Mouse (Mus musculus) heart, postnatal 0 days (tissue): Measurements from ENCODE around the gene Ttll2. TPM values are rescaled to one million over a fixed set of nuclear protein-coding genes. Genes with fewer than 3 reads are reported as not detected.
"Not testable (repeated sequence)": the region's sequence is repeated elsewhere in the genome, so short reads cannot be mapped to it uniquely, and the experiment has no call there.

Experiments used
- ATAC-seq: fragments of 200-750 bp; cut with Nextera tagmentation; 2 replicates; pipeline ENCODE4 v1.8.0; 2017; ENCODE audit warnings: low read depth, moderate number of reproducible peaks, moderate library complexity; ENCODE audit not compliant: insufficient read depth
- DNase-seq: peaks from one replicate; pipeline ENCODE4 v3.0.0-alpha.2; 2016; ENCODE audit warnings: low spot score
- H3K27ac ChIP-seq: fragments of 300-500 bp; sonication (generic); 2 replicates; pipeline ENCODE4 v1.5.1; 2014; ENCODE audit warnings: low read depth, mild to moderate bottlenecking
- H3K27me3 ChIP-seq: fragments of 300-500 bp; sonication (generic); 2 replicates; pipeline ENCODE4 v1.6.1; 2014; ENCODE audit warnings: low read length, mixed read lengths; ENCODE audit not compliant: control insufficient read depth, insufficient read depth
- H3K36me3 ChIP-seq: fragments of 300-500 bp; sonication (generic); replicated peaks from 2 replicates; pipeline ENCODE4 v1.6.1; 2014; ENCODE audit warnings: low read length, mixed read lengths; ENCODE audit not compliant: control insufficient read depth, insufficient read depth
- H3K4me1 ChIP-seq: fragments of 300-500 bp; sonication (generic); 2 replicates; pipeline ENCODE4 v1.6.1; 2014; ENCODE audit warnings: antibody characterized with exemption; ENCODE audit not compliant: control insufficient read depth, insufficient read depth
- H3K4me2 ChIP-seq: fragments of 300-500 bp; sonication (generic); 2 replicates; pipeline ENCODE4 v1.6.1; 2014; ENCODE audit warnings: low read depth, mild to moderate bottlenecking, low read length, moderate library complexity
- H3K4me3 ChIP-seq: fragments of 300-500 bp; sonication (generic); 2 replicates; pipeline ENCODE4 v1.5.1; 2014; ENCODE audit warnings: low read depth, low read length
- H3K9ac ChIP-seq: fragments of 300-500 bp; sonication (generic); replicated peaks from 2 replicates; pipeline ENCODE4 v1.6.1; 2014; ENCODE audit warnings: low read depth, low read length, mixed read lengths
- H3K9me3 ChIP-seq: fragments of 300-500 bp; sonication (generic); replicated peaks from 2 replicates; pipeline ENCODE4 v1.6.1; 2016; ENCODE audit warnings: low read length; ENCODE audit not compliant: control insufficient read depth
- WGBS: fragments of 180-500 bp; shearing (Covaris S2); extraction: QIAGEN DNeasy Blood & Tissue Kit; methylation state at CpG from one replicate; pipeline ENCODE4 v1.1.7; 2014; 5-methylcytosine and 5-hydroxymethylcytosine counted together
- polyA plus RNA-seq: library from polyadenylated mRNA; unstranded; fragments of >200 nt; fragmentation: Nextera tagmentation; extraction: Ambion mirVana; gene quantifications from 2 replicates; pipeline ENCODE4 v1.2.1, GENCODE M21; 2015
- total RNA-seq: library from RNA; depleted of rRNA; stranded (reverse); fragments of >200 nt; gene quantifications from 2 replicates; pipeline ENCODE4 v1.2.3, GENCODE M21; 2014; ENCODE audit warnings: low replicate concordance

Ttll2 gene
- total and polyA plus RNA-seq, 2 experiments from 2014 or later, result not detected

GRCm38 (mm10) chr17:7388341-7388957 is 36.0 kb upstream of the Ttll2 start:
- H3K9me3 ChIP-seq, H3K27me3 ChIP-seq, H3K36me3 ChIP-seq, DNase-seq, ATAC-seq, H3K4me1 ChIP-seq, H3K9ac ChIP-seq, H3K4me2 ChIP-seq, H3K4me3 ChIP-seq, H3K27ac ChIP-seq: not testable (repeated sequence)
- WGBS, result no CpG with 5 or more reads among the region's 2 CpGs

GRCm38 (mm10) chr17:7386016-7386415 is 33.5 kb upstream of the Ttll2 start:
- H3K27me3 ChIP-seq, H3K4me3 ChIP-seq, H3K4me2 ChIP-seq, H3K36me3 ChIP-seq, H3K9me3 ChIP-seq, ATAC-seq, H3K9ac ChIP-seq, H3K27ac ChIP-seq, DNase-seq, H3K4me1 ChIP-seq: not testable (repeated sequence)
- 72% methylated on average over 8 of the region's 8 CpGs for WGBS

DNA sequence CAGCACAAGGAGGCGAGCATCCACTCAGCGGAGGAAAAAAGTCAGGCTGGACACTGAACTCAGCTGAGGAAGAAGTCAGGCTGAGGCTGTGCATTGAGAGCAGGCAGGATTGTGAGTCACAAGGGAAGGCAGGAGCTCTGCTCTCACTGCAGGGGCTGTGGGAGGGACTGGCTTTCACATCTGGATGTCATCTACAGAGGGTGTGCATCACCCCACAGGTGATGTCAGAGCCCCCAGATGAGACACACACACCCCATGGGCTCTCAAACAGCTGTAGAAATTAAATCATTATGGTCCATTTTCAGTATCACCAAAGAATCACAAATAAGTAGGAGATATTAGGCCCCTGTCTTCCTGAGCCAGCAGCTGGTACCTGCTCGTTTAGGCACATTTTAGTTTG is 32.9 kb upstream of the Ttll2 start, which contains the start of gene Unc93a2:
TSS of gene Unc93a2 (minus strand) at position 101 of the 400 bp plus-strand sequence.
- not testable (repeated sequence) for H3K27me3 ChIP-seq, H3K9me3 ChIP-seq, H3K4me1 ChIP-seq, H3K36me3 ChIP-seq, H3K27ac ChIP-seq, ATAC-seq, H3K4me2 ChIP-seq, H3K4me3 ChIP-seq, H3K9ac ChIP-seq, DNase-seq
- WGBS, result 73% methylated on average over 3 of the region's 3 CpGs

- H3K36me3 ChIP-seq, ATAC-seq, H3K27me3 ChIP-seq, DNase-seq, H3K4me3 ChIP-seq, H3K9me3 ChIP-seq, H3K27ac ChIP-seq, H3K9ac ChIP-seq, H3K4me2 ChIP-seq, H3K4me1 ChIP-seq: not testable (repeated sequence)
- 81% methylated on average over 10 of the region's 13 CpGs for WGBS
Observed at GRCm38 (mm10) chr17:7383167-7384143, 31.0 kb upstream of the Ttll2 start.

DNA sequence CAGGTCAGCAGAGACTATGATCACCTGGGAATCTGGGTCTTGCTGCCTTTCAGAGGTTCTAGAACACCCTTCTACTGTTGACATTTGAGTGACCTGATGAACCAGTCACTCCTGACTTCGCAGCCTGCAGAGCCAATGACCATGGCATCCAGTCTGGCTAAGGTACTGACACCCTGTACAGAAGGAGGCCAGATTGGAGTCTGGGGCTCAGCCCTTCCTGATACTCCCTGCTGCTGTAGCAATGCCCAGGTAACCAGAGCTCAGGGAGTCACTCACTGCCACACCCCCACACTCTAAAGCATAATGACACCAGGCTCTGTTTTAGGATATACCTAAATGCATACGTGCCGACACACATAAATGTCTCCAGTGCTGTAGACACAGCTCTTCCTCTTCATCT is 30.2 kb upstream of the Ttll2 start:
- H3K4me1 ChIP-seq, DNase-seq, H3K4me2 ChIP-seq, H3K9me3 ChIP-seq, ATAC-seq, H3K27me3 ChIP-seq, H3K27ac ChIP-seq, H3K9ac ChIP-seq, H3K36me3 ChIP-seq, H3K4me3 ChIP-seq: not testable (repeated sequence)
- WGBS, result 76% methylated on average over 1 of the region's 3 CpGs

DNA sequence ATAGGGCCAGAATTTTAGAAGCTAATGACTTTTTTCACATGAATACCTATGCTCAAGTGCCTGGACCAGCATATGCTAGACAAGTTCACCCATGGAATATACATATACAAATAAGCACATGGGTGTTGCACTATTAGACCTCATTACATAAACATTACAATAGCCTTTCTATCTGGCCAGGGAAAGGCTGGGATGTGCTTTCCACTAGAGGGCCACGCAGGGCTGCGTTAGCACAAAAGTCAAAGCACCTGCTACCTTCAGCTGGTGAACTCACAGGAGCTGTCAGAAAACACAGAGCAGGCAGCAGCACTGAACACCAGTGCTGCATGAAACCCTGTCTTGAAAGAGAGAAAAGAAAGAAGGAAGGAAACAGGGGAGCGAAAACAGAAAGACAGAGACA is 25.4 kb upstream of the Ttll2 start:
- 20% methylated on average over 1 of the region's 3 CpGs for WGBS

GRCm38 (mm10) chr17:7376951-7377700 is 24.6 kb upstream of the Ttll2 start:
- not testable (repeated sequence) for H3K4me2 ChIP-seq, H3K4me1 ChIP-seq, H3K27ac ChIP-seq, H3K27me3 ChIP-seq, DNase-seq, H3K9me3 ChIP-seq, H3K4me3 ChIP-seq, H3K9ac ChIP-seq, H3K36me3 ChIP-seq
- ATAC-seq, result 0 out of 2 replicates have a peak, but pooled peaks have one; percentile 12
- WGBS, result 91% methylated on average over 1 of the region's 3 CpGs

More for the DNA sequence above, 25.4 kb upstream of the Ttll2 start:
- DNase-seq, H3K4me1 ChIP-seq, H3K9me3 ChIP-seq, ATAC-seq, H3K36me3 ChIP-seq, H3K4me3 ChIP-seq, H3K27ac ChIP-seq, H3K4me2 ChIP-seq, H3K27me3 ChIP-seq, H3K9ac ChIP-seq: not testable (repeated sequence)

DNA sequence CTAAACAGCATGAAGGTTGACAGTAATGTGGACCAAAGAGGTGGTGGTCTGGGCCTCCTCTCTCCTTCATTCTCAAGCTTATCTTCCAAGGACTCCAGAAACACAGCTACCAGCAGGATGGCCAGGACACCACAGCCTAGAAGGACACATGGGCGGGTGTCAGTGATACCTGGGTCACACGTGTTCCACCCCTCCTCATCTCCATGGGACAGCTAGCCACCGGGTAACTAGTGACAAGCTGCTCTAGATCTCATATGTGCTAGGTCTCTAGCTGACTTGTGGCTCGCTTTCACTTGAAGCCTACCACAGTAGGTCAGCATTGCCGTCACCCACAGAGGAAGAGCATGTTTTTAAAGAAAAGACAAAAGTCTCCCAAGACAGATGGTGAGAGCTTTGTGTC is 19.4 kb upstream of the Ttll2 start, which contains the start of gene Gm49630:
TSS of gene Gm49630 (minus strand) at position 101 of the 400 bp plus-strand sequence.
- not testable (repeated sequence) for H3K9me3 ChIP-seq, H3K4me1 ChIP-seq, H3K4me2 ChIP-seq, H3K9ac ChIP-seq, H3K36me3 ChIP-seq, H3K27me3 ChIP-seq, DNase-seq, ATAC-seq, H3K4me3 ChIP-seq, H3K27ac ChIP-seq
- WGBS, result 94% methylated on average over 2 of the region's 5 CpGs
